Mouse (Mus musculus) naive thymus-derived CD4-positive, alpha-beta T cell, adult 2 months (primary cell): ENCODE measurements around the gene Gpx2.
A peak's percentile ranks its signal among the peaks of the same experiment; 100 is the strongest.

Experiments used
- DNase-seq: peaks from one replicate; pipeline ENCODE4 v3.0.0-alpha.2; 2011; ENCODE audit warnings: low read depth

Gpx2 gene

GRCm38 (mm10) chr12:76795350-76795749 lies at the start of gene Gpx2:
Gene Gpx2, minus strand, starts transcription at chr12:76795554.
- DNase-seq = no peak

DNA sequence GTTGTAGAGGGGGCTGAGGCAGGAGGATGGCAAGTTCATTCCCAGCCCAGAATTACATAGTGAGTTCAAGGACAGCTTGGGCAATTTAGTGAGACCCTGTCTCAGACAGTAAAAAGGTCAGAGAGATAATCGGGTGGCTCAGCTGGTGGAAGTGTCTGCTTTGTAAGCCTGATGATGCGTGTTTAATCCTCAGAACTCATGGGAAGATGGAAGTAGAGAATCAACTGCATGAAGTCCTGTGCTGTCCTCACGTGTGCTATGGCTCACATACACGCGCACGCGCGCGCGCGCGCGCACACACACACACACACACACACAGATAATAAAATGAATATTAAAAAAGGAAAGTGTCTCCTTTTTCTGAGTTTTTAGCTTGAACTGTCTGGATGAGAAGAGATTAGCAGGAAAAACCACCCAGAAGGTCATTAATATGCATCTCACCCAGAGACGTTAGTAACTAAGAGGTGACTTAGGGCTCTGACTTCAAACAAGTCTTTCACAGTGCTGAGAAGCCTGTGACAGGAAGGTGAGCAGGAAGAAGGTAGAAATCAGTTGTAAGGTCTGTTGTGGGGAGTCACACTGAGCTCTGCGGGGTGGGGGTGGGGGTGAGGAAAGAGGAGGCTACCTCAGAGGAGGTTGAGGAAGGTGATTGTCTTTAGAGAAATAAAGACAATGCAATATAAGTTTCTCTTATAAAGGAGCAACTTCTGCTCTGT lies 49.1 kb upstream of the Gpx2 start:
- peak; percentile 80 for DNase-seq

GRCm38 (mm10) chr12:76840081-76840480 lies 44.7 kb upstream of the Gpx2 start:
- DNase-seq = no peak

- DNase-seq = no peak
Observed at GRCm38 (mm10) chr12:76839298-76839697, 43.9 kb upstream of the Gpx2 start.

DNA sequence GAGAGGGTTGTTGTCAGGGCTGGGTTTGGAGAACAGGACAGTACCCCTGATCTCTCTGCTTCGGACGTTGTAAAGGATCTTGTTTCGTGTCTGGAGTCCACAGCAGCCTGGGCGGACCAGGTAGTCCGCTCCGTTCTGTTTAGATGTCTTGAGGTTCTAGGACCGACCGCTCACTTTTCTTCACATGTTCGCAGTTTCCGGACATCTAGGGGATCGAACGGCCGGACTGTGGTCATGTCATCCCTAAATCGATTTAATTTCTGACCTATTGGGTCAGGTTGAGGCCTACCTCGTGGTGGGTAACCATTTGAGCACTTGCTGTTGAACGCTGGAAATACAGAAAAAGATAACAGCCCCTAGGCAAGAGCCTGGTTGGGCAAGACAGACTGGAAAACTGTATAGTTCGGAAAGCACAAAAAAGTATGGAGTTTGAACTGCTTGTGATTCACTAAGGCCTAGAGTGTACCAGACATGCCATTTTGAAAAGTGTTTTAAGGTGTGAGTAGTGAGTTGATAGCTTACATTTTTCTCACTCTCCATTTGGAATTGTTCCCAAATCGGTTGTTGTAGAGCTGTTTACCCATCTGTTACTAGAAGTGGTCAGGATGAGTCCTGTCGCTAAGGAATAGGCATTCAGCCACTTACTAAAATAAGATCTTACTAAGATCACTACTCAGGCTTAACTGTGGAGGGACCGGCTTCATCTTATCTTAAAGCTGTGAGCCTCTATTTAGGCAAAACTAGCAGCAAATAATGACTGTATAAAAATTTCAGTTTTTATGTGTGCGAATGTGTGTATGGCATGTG lies 42.7 kb upstream of the Gpx2 start:
- DNase-seq = no peak

- peak; percentile 98 for DNase-seq
Observed at GRCm38 (mm10) chr12:76837101-76837843, 41.9 kb upstream of the Gpx2 start.

DNA sequence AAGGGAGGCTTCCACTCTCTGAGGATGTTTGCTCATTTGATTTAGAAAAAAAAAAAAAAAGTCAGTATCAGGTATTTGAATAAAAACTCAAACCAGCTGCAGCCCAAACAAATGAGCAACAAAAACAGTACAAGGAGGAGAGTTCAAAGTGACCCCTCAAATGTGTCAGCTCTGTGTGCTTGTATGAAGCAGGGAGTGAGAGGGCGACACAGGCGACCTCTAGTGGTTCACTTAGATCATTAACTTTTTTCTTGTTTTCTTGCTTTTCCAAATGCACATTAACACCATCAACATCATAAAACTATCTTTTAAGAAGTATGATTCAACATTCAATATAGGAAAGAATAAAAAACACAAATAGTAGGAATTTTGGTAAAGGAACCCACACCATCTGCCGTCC lies 37.4 kb upstream of the Gpx2 start:
- peak; percentile 76 for DNase-seq

DNA sequence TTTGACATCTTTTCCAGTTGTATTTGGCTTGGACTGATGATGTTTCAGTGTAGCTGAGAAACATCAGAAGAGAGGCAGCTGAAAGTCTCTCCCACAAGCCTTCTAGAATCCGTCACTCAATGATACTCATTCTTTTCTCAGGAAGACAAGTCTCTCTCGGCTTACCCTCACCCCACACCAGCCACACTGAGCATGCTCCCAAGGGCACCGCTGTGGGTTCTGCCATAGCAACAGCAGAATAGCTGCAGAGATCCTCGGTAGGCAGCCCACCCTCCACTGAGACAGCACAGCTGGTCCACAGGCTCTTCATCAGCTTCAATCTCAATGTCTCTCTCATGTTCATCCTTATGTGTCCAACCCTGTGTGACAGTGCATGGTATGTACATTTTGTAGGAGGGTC lies 29.9 kb upstream of the Gpx2 start:
- no peak for DNase-seq

- DNase-seq = no peak
Observed at GRCm38 (mm10) chr12:76822651-76823041, 27.3 kb upstream of the Gpx2 start, which contains the start of gene Rab15. Gene Rab15, minus strand, starts transcription at chr12:76822908.

DNA sequence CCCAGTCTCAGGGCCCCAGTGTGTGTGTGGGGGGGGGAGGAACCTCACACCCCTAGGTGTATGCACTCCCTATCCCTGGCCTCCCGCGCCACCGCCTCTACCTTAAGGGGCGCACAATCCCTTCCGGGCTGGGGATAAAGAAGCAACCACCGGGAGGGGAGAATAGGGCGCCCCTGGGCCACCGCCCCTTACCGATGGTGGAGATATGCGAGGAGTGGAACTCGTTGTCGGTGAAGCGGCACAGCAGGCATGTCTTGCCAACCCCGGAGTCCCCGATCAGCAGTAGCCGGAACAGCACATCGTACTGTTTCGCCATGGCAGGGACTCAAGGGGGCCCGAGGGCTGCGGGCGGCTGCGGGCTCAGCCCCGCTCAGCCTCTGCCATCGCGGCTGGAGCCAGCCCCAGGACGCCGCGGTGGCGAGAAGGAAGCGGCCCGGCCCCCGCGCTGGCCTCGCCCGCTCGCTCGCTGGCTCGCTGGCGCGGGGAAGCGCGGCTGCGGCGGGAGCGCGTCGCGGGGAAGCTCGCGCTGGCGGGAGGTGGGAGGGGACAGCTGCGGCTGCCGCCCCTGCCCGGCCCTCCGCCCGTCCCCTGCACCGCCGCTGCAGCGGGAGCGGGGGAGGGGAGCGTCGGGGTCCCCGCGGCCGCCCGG lies 26.8 kb upstream of the Gpx2 start:
- DNase-seq = no peak

- DNase-seq = no peak
Observed at GRCm38 (mm10) chr12:76820615-76821014, 25.3 kb upstream of the Gpx2 start.

DNA sequence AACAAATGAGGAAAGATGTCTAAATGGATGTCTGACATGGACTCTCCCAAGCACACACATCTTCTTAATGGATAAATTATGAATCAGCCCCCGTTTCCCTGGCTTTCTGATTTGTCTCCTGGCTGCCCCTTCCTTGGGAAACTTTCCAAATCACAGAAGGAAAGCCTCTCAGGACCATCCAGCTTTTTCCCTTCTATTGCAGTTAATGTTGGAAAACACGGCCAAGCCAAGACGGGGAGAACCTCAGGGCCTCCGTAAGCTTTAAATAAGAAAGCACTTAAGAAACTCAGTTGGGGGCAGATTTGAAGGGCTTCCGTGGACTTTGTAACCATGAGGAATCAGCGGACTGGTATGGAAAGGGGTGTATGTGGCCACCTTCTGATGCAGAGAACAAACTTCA lies 24.5 kb upstream of the Gpx2 start:
- no peak for DNase-seq

- DNase-seq = no peak
Observed at GRCm38 (mm10) chr12:76818908-76819307, 23.6 kb upstream of the Gpx2 start.

DNA sequence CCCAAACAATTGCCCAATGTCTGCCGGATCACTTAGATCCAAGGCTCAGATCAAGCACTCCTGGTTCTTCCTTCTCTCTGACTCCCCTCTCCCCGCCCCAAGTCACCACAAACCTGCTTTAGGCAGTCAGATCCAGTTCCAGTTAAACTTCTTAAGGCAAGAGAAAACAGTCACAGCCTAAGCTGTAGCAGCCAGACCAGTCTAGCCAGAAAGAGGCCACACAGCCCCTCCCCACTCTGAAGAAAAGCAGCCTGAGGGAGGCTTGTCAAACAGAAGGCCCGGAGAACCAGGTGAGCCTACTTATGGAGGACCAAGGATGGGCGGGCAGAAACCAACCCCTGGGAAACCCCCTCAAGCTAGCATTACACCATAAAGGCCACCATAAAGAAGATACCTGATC lies 22.8 kb upstream of the Gpx2 start:
- no peak for DNase-seq

- DNase-seq = no peak
Observed at GRCm38 (mm10) chr12:76817176-76817575, 21.8 kb upstream of the Gpx2 start.

- no peak for DNase-seq
Observed at GRCm38 (mm10) chr12:76816720-76817119, 21.4 kb upstream of the Gpx2 start.

DNA sequence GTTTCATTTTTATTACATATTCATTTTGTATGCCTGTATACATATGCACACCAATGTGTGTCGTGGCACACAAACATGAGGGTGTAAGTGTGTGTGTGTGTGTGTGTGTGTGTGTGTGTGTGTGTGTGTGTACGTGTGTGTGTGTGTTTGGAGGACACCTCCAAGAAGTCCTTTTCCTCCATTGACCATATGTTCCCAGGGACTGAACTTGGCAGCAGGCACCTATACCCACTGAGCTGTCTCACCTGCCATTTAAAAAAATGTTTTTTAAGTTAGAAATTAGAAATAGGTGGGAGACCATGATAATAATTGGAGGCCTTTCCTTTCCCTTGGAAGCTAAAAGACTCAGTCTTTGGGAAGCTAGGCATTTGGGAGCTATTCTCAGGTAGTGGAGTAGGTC lies 18.8 kb upstream of the Gpx2 start:
- no peak for DNase-seq

- DNase-seq = no peak
Observed at GRCm38 (mm10) chr12:76813543-76813942, 18.2 kb upstream of the Gpx2 start.

GRCm38 (mm10) chr12:76811006-76811405 lies 15.7 kb upstream of the Gpx2 start:
- no peak for DNase-seq

GRCm38 (mm10) chr12:76810491-76810890 lies 15.1 kb upstream of the Gpx2 start:
- no peak for DNase-seq

DNA sequence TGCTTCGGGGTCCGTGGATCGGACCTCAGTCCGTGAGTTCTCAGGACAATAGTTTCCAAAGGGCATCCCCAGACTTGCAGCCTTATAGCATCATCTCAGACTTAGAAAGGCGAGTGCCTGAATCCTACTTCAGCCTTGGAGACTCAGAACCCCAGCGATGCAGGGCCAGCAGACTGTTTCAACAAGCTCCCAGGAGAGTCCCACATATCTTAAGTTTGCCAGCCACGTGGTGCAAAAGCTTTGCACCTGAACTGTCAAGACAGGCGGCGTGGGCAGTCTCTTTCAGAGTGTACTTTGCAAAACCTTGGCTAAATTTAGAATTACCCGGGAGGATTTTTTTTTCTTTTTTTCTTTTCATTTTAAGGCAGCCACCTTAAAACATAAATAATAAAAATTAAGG lies 12.4 kb upstream of the Gpx2 start:
- no peak for DNase-seq
